Mouse (Mus musculus) forebrain, embryonic 11.5 days (tissue): ENCODE measurements at regions not wholly inside any gene's neighbourhood (a gene's known extent, or its start where the extent isn't known, plus 50 kb on each side); places are given as distances from the start of the nearest gene placed in this dataset.

ENCODE experiments used
- ATAC-seq: fragments of 200-750 bp; cut with Nextera tagmentation; replicated peaks from 2 replicates; pipeline ENCODE4 v1.8.0; 2017; ENCODE audit warnings: moderate TSS enrichment; ENCODE audit not compliant: low FRiP score
- DNase-seq: peaks from one replicate; pipeline ENCODE4 v3.0.0-alpha.2; 2017; ENCODE audit warnings: low spot score
- H3K27ac ChIP-seq: fragments of 300-500 bp; sonication (generic); 2 replicates; pipeline ENCODE4 v1.5.1; 2014; ENCODE audit warnings: low read depth, low read length
- H3K27me3 ChIP-seq: fragments of 300-500 bp; sonication (generic); 2 replicates; pipeline ENCODE4 v1.6.1; 2014; ENCODE audit warnings: mild to moderate bottlenecking, low read length, mixed read lengths; ENCODE audit not compliant: control insufficient read depth, insufficient read depth
- H3K36me3 ChIP-seq: fragments of 300-500 bp; sonication (generic); 2 replicates; pipeline ENCODE4 v1.6.1; 2014; ENCODE audit warnings: mild to moderate bottlenecking, low read length, moderate library complexity, mixed read lengths; ENCODE audit not compliant: control insufficient read depth, insufficient read depth
- H3K4me1 ChIP-seq: fragments of 300-500 bp; sonication (generic); replicated peaks from 2 replicates; pipeline ENCODE4 v1.6.1; 2014; ENCODE audit warnings: low read length, mixed read lengths; ENCODE audit not compliant: control insufficient read depth, insufficient read depth
- H3K4me2 ChIP-seq: fragments of 300-500 bp; sonication (generic); 2 replicates; pipeline ENCODE4 v1.6.1; 2014; ENCODE audit warnings: low read depth, mild to moderate bottlenecking, low read length, moderate library complexity, mixed read lengths; ENCODE audit not compliant: severe bottlenecking
- H3K4me3 ChIP-seq: fragments of 300-500 bp; sonication (generic); 2 replicates; pipeline ENCODE4 v1.5.1; 2014; ENCODE audit warnings: low read depth, low read length
- H3K9ac ChIP-seq: fragments of 300-500 bp; sonication (generic); 2 replicates; pipeline ENCODE4 v1.6.1; 2014; ENCODE audit warnings: low read length
- H3K9me3 ChIP-seq: fragments of 300-500 bp; sonication (generic); 2 replicates; pipeline ENCODE4 v1.6.1; 2016; ENCODE audit warnings: low read length, mixed read lengths; ENCODE audit not compliant: control insufficient read depth
- WGBS: fragments of 180-500 bp; shearing (Covaris S2); extraction: QIAGEN DNeasy Blood & Tissue Kit; methylation state at CpG from one replicate; pipeline ENCODE4 v1.1.7; 2014; 5-methylcytosine and 5-hydroxymethylcytosine counted together

GRCm38 (mm10) chr10:28014306-28014825 is 60.3 kb upstream of the Ptprk start:
- DNase-seq (no peak), ATAC-seq (no peak)
- Histone ChIP-seq H3K4me1 (no peaks in the 10 kb centered on the region), H3K9ac (no peak overlapping the region), H3K4me2 (no peak overlapping the region), H3K36me3 (no peaks in the 10 kb centered on the region), H3K27ac (no peak overlapping the region), H3K27me3 (no peaks in the 10 kb centered on the region), H3K4me3 (no peak overlapping the region), H3K9me3 (no peaks in the 10 kb centered on the region)
- WGBS: 55% methylated on average over 2 of the region's 2 CpGs
